Mouse (Mus musculus) hindbrain, embryonic 11.5 days (tissue): ENCODE measurements around the gene Cpe. TPM values are rescaled to one million over a fixed set of nuclear protein-coding genes. Genes with fewer than 3 reads are reported as not detected.

Source experiments
- ATAC-seq: fragments of 200-750 bp; cut with Nextera tagmentation; 2 replicates; pipeline ENCODE4 v1.8.0; 2017; ENCODE audit warnings: mild to moderate bottlenecking, moderate TSS enrichment, moderate library complexity; ENCODE audit not compliant: low FRiP score
- DNase-seq: peaks from one replicate; pipeline ENCODE4 v3.0.0-alpha.2; 2015; ENCODE audit warnings: low spot score
- H3K27ac ChIP-seq: fragments of 300-500 bp; sonication (generic); 2 replicates; pipeline ENCODE4 v1.5.1; 2014; ENCODE audit warnings: mild to moderate bottlenecking, low read depth, low read length
- H3K27me3 ChIP-seq: fragments of 300-500 bp; sonication (generic); 2 replicates; pipeline ENCODE4 v1.6.1; 2014; ENCODE audit warnings: mild to moderate bottlenecking, low read length, moderate library complexity, mixed read lengths; ENCODE audit not compliant: control insufficient read depth, insufficient read depth
- H3K36me3 ChIP-seq: fragments of 300-500 bp; sonication (generic); 2 replicates; pipeline ENCODE4 v1.6.1; 2014; ENCODE audit warnings: mild to moderate bottlenecking, low read length, moderate library complexity, mixed read lengths; ENCODE audit not compliant: control insufficient read depth, insufficient read depth
- H3K4me1 ChIP-seq: fragments of 300-500 bp; sonication (generic); replicated peaks from 2 replicates; pipeline ENCODE4 v1.6.1; 2014; ENCODE audit warnings: low read length, mixed read lengths; ENCODE audit not compliant: control insufficient read depth, insufficient read depth
- H3K4me2 ChIP-seq: fragments of 300-500 bp; sonication (generic); replicated peaks from 2 replicates; pipeline ENCODE4 v1.6.1; 2014; ENCODE audit warnings: mild to moderate bottlenecking, low read depth, low read length
- H3K4me3 ChIP-seq: fragments of 300-500 bp; sonication (generic); 2 replicates; pipeline ENCODE4 v1.5.1; 2014; ENCODE audit warnings: low read depth, low read length
- H3K9ac ChIP-seq: fragments of 300-500 bp; sonication (generic); 2 replicates; pipeline ENCODE4 v1.6.1; 2014; ENCODE audit warnings: low read depth, low read length
- H3K9me3 ChIP-seq: fragments of 300-500 bp; sonication (generic); 2 replicates; pipeline ENCODE4 v1.6.1; 2016; ENCODE audit warnings: low read length; ENCODE audit not compliant: control insufficient read depth
- WGBS: fragments of 180-500 bp; shearing (Covaris S2); extraction: QIAGEN DNeasy Blood & Tissue Kit; methylation state at CpG from one replicate; pipeline ENCODE4 v1.1.7; 2014; 5-methylcytosine and 5-hydroxymethylcytosine counted together
- polyA plus RNA-seq: library from polyadenylated mRNA; unstranded; fragments of >200 nt; fragmentation: Nextera tagmentation; extraction: Ambion mirVana; gene quantifications from 2 replicates; pipeline ENCODE4 v1.2.1, GENCODE M21; 2014

Cpe gene
- polyA plus RNA-seq, 1 experiment from 2014 or later: 268 TPM

DNA sequence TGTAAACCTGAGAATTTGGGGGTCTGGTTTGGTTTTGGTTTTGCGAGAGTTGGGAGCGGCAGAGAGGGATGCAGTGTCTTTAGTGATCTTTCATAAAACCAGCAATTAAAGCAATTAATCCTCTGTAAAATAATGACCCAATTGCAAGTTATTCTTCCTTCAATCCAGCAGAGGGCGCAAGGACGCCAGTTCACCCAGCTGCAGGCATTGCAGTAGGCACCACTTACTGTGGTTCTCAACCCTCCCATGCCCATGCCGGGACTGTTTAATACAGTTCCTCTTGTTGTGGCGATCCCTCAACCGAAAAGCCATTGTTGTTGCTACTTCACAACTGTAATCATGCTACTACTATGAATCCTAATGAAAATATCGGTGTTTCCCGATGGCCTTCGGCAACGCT is 74.2 kb downstream of the Cpe start:
- no peaks in the 10 kb centered on the region for H3K27me3 ChIP-seq
- ATAC-seq (peak; percentile 74; the same call in 1 of the 2 replicates), DNase-seq (peak; percentile 66)
- 0 out of 2 replicates have a peak, but pooled peaks cover 2% of the 10 kb centered on the region for H3K36me3 ChIP-seq
- H3K4me1 ChIP-seq: no peaks in the 10 kb centered on the region
- H3K4me2 ChIP-seq: no peak overlapping the region
- no peak overlapping the region for H3K27ac ChIP-seq
- no peak overlapping the region for H3K9ac ChIP-seq
- H3K4me3 ChIP-seq: no peak overlapping the region
- 50% methylated on average over 11 of the region's 11 CpGs for WGBS
- no peaks in the 10 kb centered on the region for H3K9me3 ChIP-seq

DNA sequence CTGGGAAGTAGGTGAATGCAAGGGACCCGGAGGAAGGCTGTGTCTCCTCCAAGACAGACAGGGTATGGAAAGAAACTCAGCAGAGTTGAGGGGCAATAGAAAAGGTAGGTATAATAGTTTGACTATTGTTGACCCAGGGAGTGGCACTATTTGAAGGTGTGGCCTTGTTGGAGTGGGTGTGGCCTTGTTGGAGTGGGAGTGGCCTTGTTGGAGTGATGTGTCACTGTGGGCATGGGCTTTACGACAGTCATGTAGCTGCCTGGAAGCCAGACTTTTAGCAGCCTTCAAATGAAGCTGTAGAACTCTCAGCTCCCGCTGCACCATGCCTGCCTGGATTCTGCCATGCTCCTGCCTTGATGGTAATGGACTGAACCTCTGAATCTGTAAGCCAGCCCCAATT is 76.3 kb downstream of the Cpe start:
- H3K36me3 ChIP-seq: 0 out of 2 replicates have a peak, but pooled peaks cover 2% of the 10 kb centered on the region
- 89% methylated on average over 3 of the region's 3 CpGs for WGBS
- no peak for ATAC-seq
- DNase-seq: no peak
- no peaks in the 10 kb centered on the region for H3K9me3 ChIP-seq
- no peaks in the 10 kb centered on the region for H3K4me1 ChIP-seq
- no peaks in the 10 kb centered on the region for H3K27me3 ChIP-seq
- H3K9ac ChIP-seq: no peak overlapping the region
- no peak overlapping the region for H3K4me2 ChIP-seq
- no peak overlapping the region for H3K4me3 ChIP-seq
- H3K27ac ChIP-seq: no peak overlapping the region

- Histone ChIP-seq H3K9ac (no peak overlapping the region), H3K9me3 (no peaks in the 10 kb centered on the region), H3K36me3 (0 out of 2 replicates have a peak, but pooled peaks cover 2% of the 10 kb centered on the region), H3K27ac (no peak overlapping the region), H3K4me3 (no peak overlapping the region), H3K4me1 (no peaks in the 10 kb centered on the region), H3K27me3 (no peaks in the 10 kb centered on the region), H3K4me2 (no peak overlapping the region)
- DNase-seq: no peak
- WGBS: 91% methylated on average over 4 of the region's 4 CpGs
- no peak for ATAC-seq
These were observed 77.4 kb downstream of the Cpe start for GRCm38 (mm10) chr8:64615459-64615858.

DNA sequence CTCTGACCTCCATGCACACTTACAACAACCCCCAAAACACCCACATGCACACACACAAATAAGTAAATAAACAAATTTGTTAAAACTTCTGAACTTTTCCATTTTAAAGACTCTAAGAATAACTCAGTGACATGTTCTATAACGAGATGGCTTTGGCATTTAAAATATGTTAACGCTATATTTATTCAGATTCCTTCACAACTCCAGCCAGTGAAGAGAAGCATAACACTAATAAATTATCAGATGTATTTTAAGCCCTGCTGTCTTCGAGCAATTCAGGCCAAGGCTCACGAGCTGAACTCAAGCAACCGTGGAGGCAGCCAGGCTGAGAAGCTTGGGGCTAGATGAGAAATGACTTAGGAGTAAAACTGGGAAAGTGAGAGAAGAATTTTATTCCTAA is 79.2 kb downstream of the Cpe start:
- 0 out of 2 replicates have a peak, but pooled peaks cover 2% of the 10 kb centered on the region for H3K36me3 ChIP-seq
- H3K27ac ChIP-seq: no peak overlapping the region
- 89% methylated on average over 5 of the region's 5 CpGs for WGBS
- no peak for ATAC-seq
- H3K4me2 ChIP-seq: no peak overlapping the region
- no peaks in the 10 kb centered on the region for H3K27me3 ChIP-seq
- H3K9me3 ChIP-seq: no peaks in the 10 kb centered on the region
- H3K9ac ChIP-seq: no peak overlapping the region
- DNase-seq: no peak
- H3K4me3 ChIP-seq: no peak overlapping the region
- no peaks in the 10 kb centered on the region for H3K4me1 ChIP-seq

- DNase-seq (no peak), ATAC-seq (no peak)
- Histone ChIP-seq H3K9ac (no peak overlapping the region), H3K27ac (no peak overlapping the region), H3K36me3 (0 out of 2 replicates have a peak, but pooled peaks cover 2% of the 10 kb centered on the region), H3K4me3 (no peak overlapping the region), H3K4me1 (no peaks in the 10 kb centered on the region), H3K4me2 (no peak overlapping the region), H3K9me3 (no peaks in the 10 kb centered on the region), H3K27me3 (no peaks in the 10 kb centered on the region)
- WGBS: 71% methylated on average over 11 of the region's 11 CpGs
These were observed 81.5 kb downstream of the Cpe start for GRCm38 (mm10) chr8:64611210-64611974.

- Histone ChIP-seq H3K27me3 (no peaks in the 10 kb centered on the region), H3K9me3 (no peaks in the 10 kb centered on the region), H3K4me2 (no peak overlapping the region), H3K9ac (no peak overlapping the region), H3K4me1 (no peaks in the 10 kb centered on the region), H3K4me3 (no peak overlapping the region), H3K27ac (no peak overlapping the region), H3K36me3 (no peaks in the 10 kb centered on the region)
- ATAC-seq: no peak
- 89% methylated on average over 16 of the region's 16 CpGs for WGBS
- no peak for DNase-seq
These were observed 83.9 kb downstream of the Cpe start for GRCm38 (mm10) chr8:64608931-64609330.

GRCm38 (mm10) chr8:64606015-64606414 is 86.8 kb downstream of the Cpe start:
- 85% methylated on average over 5 of the region's 5 CpGs for WGBS

DNA sequence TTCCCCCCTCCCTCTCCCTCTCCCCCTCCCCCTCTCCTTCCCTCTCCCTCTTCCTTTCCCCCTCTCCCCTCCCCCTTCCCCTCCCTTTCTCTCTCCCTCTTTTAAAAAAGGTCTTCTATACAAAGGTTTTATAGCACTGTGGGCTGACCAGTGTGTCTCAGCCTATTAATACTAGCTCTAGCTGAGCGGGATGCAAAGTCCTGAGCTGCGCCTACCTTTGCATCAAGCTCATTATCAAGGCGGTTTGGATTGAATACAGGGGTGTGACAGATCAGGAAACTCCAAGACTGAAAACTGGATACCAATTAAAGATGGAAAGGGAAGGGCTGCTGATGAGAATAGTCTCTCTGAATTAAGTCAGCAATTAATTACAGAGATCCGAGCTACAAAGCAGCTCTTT is 94.6 kb downstream of the Cpe start:
- H3K4me1 ChIP-seq: no peaks in the 10 kb centered on the region
- ATAC-seq (no peak), DNase-seq (no peak)
- WGBS: 80% methylated on average over 4 of the region's 4 CpGs
- no peak overlapping the region for H3K4me3 ChIP-seq
- H3K9ac ChIP-seq: no peak overlapping the region
- H3K27ac ChIP-seq: no peak overlapping the region
- H3K9me3 ChIP-seq: no peaks in the 10 kb centered on the region
- H3K36me3 ChIP-seq: no peaks in the 10 kb centered on the region
- H3K4me2 ChIP-seq: no peak overlapping the region
- H3K27me3 ChIP-seq: no peaks in the 10 kb centered on the region

More at GRCm38 (mm10) chr8:64606015-64606414, 86.8 kb downstream of the Cpe start:
- ATAC-seq (no peak), DNase-seq (no peak)
- H3K4me1 ChIP-seq: no peaks in the 10 kb centered on the region
- H3K27me3 ChIP-seq: no peaks in the 10 kb centered on the region
- H3K4me3 ChIP-seq: no peak overlapping the region
- no peaks in the 10 kb centered on the region for H3K36me3 ChIP-seq
- H3K9me3 ChIP-seq: no peaks in the 10 kb centered on the region
- H3K9ac ChIP-seq: no peak overlapping the region
- no peak overlapping the region for H3K27ac ChIP-seq
- H3K4me2 ChIP-seq: no peak overlapping the region
